Mouse (Mus musculus) bone marrow macrophage, adult 2 months (primary cell): ENCODE measurements around the gene Sptlc2.

ENCODE experiments used
- CTCF ChIP-seq: IDR thresholded peaks from 2 replicates; pipeline ENCODE4 v1.5.1; 2012; ENCODE audit warnings: low read depth, mild to moderate bottlenecking, low read length, moderate library complexity
- POLR2A ChIP-seq: IDR thresholded peaks from 2 replicates; pipeline ENCODE4 v1.6.1; 2012; ENCODE audit warnings: mild to moderate bottlenecking, low read depth, low read length, borderline replicate concordance

- TF ChIP-seq CTCF (no peak), POLR2A (no peak)
Measured at GRCm38 (mm10) chr12:87284726-87285125, 103.4 kb downstream of the Sptlc2 start.
